Mouse (Mus musculus) right cerebral cortex, adult 18-20 months (tissue): Measurements from ENCODE around the gene Zfp28.
"Not testable (repeated sequence)": the region's sequence is repeated elsewhere in the genome, so short reads cannot be mapped to it uniquely, and the experiment has no call there.

Source experiments
- DNase-seq: peaks from one replicate; pipeline ENCODE4 v3.0.0; 2022; ENCODE audit warnings: mixed read lengths

The Zfp28 gene

DNA sequence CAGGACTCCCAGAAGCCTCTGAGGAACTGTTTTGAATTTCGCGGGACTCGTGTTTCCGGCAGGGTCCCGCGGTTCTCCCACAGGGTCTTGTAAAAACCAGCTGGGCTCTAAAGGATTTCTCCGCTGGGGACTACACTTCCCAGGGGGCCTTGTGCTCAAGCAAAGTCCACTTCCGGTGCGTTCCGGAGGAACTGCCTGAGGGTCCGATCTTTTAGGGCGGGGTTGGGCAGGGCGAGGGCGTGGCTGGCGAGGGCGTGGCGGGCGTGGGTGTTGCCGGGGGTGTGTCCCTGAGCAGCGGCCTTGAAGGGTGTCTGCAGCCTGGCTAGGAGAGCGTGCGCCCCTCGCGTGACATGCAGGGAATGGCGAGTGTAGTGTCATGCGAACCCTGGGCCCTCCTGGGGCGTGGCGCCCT lies at the start of gene Zfp28:
Gene Zfp28, plus strand, starts transcription at position 252 of the 412 bp plus-strand sequence.
- DNase-seq, result peak; percentile 91

DNA sequence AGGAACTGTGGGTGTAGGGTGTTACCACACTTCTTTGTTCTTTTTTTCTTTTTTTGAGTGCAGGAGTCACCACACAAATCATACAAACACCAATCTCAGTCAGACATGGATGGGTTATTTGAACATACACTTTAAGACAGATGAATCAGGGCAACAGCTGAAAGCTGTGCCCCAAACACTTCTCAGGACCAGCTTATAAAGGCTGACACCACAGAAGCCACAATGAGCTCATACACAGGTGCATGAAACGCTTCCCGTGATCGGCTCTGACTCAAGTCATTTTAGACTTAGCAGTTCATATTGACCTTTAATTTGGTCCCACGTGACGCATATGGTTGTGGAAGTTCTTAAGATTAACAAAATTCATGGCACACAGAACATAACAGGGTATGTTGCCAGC lies 43.2 kb upstream of the Zfp28 start:
- DNase-seq, result no peak

DNA sequence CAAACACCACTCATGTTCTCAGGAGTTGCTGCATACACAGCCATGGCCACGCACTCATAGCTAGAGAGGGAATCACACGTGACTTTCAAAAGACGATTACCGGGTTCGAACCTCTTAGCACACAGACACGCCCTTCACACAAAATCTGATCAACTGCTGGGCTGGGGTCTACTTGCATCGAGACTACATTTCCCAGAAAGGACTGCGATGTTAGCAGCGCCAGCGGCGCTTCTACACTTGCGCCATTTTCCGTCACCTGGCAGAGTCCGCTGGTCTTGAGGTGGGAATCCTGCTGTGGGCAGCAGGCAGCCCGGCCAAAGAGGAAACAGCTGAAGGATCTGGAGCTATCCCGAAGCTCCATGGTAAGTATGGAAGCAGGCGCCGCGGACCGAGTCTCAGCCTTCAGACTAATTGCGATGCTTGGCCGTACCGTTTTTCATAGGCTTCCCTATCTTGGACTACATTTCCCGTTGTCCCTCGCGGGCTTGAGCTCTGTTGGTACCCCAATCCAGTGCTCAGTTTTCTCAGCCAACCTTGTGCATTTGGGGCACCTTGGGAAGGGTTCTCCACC lies 39.5 kb upstream of the Zfp28 start, which contains the start of gene Gm3854:
Gene Gm3854, plus strand, starts transcription at position 259 of the 571 bp plus-strand sequence.
- DNase-seq, result peak; percentile 86

DNA sequence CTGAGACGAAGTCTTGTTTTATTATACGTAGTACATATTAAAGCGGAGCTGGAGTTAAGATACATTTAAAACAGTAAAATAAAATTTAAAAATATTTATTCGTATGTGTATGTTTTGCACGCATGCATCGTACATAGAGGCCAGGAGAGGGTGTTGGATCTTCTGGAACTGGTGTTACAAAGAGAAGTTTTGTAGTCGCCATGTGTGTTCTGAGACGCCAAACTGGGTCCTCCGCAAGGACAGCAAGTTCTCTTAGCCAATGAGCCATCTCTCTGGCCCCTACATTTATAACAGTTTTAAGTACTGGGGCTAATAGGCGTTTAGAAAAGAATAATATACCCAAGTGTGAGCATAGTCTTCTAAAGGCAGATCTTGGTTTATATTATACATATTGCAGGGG lies 39.0 kb upstream of the Zfp28 start:
- DNase-seq, result no peak

DNA sequence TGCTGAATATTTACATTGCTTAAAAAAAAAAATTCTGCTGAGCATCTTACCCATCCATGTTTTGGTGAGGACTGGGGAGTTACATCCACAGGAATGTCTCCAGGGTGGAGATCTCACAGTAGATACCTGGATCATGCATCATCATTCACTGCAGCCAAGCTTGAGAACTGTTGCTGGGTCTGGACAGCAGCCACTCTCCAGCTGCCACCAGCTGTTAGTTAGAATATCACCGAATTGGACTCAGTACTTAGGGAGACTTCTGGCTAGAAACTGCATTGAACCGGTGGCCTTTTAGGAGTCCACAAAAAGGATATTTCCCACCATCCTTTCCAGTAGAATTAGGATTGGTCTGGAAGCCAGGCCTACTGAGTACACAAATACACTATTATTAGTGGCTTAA lies 25.0 kb upstream of the Zfp28 start:
- no peak for DNase-seq

DNA sequence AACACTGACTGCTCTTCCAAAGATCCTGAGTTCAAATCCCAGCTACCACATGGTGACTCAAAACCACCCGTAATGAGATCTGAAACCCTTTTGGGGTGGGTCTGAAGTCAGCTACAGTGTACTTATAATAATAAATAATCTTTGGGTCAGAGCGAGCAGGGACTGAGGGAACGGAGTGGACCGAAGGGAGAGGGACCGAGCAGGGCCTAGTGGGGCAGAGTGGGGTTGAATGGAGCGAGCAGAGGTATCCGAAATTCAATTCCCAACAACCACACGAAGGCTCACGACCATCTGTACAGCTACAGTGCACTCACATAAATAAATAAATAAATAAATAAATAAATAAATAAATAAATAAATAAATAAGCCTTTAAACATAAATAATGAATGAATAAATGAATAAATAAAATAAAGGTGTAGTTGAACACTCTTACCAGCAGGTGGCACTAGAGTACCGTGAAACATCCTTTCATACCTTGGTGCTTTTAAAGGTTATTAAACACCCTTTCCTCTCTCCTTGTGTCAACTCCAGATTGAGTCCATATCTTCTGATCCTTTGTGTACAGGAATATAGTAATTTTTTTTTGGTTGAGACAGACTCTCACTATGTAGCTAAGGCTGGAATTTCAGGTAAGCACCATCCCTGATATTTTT lies 24.0 kb upstream of the Zfp28 start:
- DNase-seq, result no peak

DNA sequence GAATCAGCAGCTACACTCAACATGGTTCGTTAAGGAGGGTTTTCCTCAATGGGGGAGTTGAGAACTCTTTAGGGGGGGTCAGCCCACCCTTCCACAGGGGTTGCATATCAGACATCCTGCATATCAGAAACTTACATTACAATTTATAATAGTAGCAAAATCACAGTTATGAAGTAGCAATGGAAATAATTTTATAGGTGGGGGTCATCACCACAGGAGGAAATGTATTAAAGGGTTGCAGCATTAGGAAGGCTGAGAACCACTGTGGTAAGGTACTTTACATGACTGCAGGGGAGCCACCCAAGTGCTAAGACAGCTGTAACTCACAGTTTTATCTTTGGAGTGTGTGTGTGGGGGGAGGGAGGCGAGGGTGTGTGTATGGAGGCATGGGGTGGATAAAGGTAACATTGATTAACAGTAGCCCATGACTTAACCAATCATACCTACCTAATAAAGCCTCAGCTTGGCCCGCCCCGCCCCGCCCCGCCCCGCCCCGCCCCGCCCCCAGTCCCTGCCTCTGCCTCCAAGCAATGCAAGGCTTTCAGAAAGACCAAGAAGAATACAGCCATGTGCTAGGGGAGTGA lies 22.5 kb upstream of the Zfp28 start:
- DNase-seq, result no peak

DNA sequence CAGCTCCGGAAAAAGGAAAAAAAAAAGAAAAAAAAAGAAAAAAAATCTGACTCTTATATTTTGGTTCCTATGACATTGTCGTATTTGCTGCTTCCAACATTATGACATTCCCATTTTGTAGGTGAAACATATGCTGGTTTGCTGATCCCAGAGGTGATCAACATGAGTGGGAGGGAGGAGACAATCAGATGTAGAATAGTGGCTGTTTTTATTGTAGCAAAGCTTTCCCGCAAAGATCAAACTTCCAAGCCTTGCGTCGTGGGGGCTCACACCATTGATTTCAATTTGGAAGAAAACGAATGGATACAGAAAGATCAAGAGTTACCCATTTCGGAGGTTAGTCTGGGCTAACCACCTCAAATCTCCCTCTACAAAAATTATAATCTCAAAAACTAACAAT lies 21.3 kb upstream of the Zfp28 start:
- no peak for DNase-seq

DNA sequence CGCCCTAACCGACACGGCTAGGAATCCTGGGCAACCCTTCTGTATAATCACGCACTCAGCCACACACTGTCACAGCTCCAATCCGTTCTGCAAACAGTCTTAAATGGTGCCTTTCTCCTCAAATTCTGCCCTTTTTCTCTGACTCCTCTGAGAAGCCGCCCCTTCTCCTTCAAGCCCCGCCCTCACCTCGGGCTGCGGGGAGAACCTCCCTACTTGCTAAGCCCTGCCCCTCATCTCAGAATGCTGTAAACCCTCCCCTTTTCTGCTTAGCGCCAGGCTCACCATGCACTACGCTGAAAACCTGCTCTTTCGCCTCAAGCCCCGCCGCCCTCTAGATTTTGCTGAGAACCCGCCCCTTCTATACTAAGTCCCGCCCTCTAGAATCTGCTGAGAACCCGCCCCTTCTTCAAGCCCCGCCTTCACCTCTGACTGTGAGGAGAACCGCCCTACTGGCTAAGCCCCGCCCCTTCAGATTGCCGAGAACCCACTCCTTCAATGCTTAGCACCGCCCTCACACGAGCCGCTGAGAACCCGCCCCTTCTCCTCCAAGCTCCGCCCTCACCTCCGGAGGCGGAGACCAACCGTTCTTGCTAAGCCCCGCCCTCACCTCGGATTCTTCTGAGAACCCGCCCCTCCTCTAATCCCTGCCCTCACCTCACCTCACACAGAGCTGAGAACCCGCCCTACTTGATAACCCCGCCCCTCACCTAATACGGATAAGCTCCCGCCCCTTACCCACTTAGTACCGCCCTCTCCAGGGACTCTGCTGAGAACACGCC lies 20.6 kb upstream of the Zfp28 start:
- DNase-seq, result peak; percentile 99

DNA sequence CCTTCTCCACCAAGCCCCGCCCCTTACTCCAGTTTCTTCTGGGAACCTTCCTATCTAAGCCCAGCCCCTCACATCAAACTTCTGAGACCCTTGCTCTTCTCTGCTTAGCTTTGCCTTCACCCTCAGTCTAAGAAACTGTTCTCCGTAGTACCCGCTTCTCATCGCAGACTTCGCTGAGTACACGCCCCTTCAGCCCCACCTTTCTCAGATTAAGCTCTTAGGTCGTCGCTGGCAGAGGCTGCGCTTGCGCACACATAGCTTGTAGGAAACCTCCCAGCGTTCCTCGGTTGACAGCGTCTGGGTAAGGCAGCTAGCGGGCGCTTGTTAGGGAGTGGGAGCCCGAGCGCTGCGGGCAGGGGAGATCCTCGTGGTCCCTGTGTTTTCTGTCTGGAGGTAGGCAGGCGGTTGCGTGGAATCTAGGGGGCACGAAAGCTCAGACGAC lies 20.0 kb upstream of the Zfp28 start, which contains the start of gene Zfp78:
Gene Zfp78, plus strand, starts transcription at position 234 of the 442 bp plus-strand sequence.
- DNase-seq, result peak; percentile 89

DNA sequence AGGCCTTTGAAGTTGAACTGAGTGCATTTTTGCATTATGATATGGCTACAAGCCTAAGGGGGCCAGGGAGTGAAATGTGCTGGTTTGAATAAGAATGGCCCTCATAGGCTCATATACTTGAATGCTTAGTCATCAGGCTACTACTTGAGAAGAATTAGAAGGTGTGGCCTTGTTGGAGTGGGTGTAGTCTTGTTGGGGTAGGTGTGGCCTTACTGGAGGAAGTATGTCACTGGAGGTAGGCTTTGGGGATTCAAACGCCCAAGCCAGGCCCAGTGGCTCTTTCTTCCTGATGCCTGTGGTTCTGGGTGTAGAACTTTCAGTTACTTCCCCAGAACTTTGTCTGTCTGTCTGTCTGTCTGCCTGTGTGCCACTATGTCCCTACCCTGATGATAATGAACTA lies 18.3 kb upstream of the Zfp28 start:
- no peak for DNase-seq

DNA sequence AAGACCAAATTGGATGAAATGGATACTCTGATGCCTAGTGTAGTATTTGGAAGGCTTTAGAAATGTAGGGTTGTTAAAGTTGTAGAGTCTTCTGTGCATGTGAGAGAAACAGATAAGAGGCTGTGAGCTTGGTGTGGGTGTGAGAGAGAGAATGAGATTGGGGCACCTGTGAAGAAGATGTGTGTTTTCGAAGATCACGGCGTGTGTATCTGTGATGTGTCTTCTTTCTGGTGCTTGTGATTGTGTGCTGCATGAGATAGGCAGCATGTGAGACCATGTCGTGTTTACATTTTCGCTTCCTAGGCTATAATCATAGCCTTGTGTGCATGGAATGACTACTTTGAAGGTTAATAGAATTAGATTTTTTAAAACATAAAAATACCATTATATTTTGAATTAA lies 15.9 kb upstream of the Zfp28 start:
- no peak for DNase-seq

DNA sequence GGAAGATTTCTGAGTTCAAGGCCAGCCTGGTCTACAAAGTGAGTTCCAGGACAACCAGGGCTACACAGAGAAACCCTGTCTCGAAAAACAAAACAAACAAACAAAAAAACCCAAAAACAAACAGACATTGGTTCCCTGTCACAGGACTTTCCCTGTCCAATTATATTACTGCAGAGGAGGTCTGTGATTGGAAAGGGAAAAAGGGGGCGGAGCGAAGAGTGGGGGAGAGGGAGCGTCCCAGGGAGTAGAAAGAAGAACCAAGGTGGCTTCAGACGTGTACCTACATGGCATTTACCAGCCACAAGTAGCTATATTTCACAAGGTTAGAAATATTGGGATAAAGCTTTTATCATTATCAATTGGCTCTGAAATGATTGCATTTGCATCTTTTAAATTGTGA lies 14.9 kb upstream of the Zfp28 start:
- DNase-seq, result not testable (repeated sequence)

DNA sequence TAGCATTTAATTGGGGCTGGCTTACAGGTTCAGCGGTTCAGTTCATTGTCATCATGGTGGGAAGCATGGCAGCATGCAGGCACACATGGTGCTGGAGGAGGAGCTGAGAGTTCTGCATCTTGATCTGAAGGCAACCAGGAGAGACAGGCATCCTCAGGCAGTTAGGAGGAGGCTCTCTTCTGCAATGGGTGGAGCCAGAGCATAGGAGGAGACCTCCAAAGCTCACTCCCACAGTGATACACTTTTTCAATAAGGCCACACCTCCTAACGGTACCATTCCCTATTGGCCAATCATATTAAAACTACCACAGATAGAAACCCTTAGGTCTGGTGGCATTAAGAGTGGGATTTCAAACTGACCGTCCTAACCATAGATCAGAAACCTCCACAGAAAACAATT lies 13.6 kb upstream of the Zfp28 start:
- DNase-seq, result no peak

DNA sequence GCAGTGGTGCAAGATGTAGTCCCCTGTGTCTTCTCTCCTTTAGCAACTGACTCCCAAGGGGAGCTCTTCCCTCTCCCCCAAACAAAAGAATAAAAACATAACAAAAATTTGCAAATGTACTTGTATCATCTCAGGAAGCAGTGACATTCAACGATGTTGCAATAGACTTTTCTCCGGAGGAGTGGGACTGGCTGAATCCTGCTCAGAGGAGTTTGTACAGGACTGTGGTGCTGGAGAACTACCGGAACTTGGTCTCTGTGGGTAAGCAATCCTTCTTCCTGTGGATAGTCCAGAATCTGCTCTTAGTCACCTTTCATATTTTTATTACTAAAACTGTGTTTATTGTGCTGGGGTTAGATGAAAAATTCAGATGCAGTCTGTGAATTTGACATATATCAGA lies 10.1 kb upstream of the Zfp28 start:
- DNase-seq, result no peak

DNA sequence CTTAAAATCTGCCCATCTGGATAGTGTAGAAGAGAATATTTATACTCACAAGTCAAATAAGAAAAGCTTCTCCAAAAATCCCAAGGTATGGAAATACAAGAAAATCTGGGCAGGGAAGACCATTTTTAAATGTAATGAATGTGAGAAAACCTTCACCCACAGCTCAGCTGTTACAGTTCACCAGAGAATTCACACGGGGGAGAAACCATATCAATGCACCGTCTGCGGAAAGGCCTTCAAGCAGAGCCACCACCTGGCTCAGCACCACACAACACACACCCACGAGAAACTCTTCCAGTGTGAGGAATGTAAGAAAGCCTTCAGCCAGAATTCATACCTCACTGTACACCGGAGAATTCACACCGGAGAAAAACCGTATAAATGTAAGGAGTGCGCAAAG lies 4.7 kb upstream of the Zfp28 start:
- DNase-seq, result peak; percentile 78

DNA sequence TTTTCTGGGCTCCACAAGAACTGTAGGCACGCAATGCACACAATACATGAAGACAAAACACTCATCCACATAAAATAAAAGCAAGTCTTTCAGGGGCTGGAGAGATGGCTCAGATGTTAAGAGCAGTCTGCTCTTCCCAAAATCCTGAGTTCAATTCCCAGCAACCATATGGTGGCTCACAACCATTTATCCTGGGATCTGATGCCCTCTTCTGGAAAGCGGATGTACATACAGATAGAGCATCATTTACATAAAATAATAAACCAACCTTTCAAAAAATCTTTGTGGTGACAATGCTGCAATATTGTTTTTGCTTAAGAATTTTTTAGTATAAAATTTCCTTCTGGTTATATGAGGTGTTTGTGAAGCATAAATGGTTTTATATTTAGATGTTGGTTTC lies 1.7 kb upstream of the Zfp28 start:
- no peak for DNase-seq

DNA sequence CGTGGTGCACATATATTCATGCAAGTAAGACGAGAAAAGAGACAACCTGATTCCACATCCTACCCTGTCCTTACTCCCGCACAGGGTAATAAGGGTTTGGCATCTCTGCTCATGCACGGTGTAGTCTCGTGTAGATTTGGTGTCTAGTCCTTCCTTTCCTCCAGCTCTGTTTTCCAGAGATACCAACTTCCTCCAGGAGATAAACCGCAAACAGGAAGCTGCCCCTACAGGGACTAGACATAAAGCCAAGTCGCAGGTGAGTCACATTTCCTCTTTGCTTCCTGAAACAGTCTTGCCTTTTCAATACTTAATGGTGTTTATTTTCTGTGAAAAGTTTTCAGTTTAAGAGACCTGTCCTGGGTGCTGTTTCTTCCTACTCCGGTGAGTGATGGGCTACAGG lies 916 bp downstream of the Zfp28 start:
- DNase-seq, result no peak

DNA sequence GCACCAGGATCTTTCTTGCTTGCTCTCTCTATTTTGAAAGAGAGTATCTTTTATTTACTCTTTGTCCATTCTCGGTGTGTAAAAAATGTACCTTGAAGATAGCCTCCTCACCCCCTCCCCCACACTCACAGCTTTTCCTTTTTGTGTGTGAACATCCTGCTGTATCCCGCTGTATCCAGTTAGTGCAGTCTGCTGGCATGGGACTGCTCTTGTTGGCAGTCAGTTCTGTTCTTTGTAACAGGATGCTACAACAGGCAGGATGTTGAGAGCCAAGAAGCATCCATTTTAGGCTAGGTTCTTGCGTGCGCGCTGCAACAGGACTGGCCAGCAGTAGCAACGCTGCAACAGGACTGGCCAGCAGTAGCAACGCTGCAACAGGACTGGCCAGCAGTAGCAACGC lies 3.9 kb downstream of the Zfp28 start:
- DNase-seq, result peak; percentile 12

DNA sequence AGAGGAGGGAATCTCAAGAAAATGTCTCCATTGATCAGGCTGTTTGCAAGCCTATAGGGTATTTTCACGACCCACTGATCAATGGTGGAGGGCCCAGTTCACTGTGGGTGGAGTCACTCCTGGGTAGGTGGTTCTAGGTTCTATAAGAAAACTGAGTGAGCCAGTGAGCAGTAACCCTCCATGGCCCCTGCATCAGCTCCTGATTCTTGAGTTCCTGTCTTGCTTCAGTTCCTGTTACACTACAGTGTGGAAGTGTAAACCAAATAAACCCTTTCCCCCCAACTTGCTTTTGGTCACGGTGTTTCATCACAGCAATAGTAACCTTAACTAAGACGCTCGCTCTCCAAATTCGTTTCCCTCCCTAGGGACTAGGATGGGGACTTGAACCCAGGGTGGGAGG lies 5.9 kb downstream of the Zfp28 start:
- no peak for DNase-seq

DNA sequence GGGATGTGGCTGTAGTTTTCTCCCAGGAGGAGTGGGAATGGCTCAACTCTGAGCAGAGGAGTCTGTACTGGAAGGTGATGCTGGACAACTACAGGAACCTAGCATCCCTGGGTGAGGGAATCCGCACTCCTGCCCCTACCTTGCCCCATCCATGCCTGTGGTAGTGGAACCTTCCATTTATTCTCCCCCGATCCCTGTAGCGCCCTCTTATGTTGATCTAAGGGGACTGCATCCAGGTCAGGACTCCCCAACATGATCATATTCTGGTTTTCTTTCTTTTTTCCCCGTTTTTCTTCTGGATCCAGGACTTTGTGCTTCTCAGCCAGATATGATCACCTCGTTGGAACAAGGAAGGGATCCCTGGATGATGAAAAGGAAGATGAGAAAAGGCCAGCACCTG lies 6.4 kb downstream of the Zfp28 start:
- no peak for DNase-seq

DNA sequence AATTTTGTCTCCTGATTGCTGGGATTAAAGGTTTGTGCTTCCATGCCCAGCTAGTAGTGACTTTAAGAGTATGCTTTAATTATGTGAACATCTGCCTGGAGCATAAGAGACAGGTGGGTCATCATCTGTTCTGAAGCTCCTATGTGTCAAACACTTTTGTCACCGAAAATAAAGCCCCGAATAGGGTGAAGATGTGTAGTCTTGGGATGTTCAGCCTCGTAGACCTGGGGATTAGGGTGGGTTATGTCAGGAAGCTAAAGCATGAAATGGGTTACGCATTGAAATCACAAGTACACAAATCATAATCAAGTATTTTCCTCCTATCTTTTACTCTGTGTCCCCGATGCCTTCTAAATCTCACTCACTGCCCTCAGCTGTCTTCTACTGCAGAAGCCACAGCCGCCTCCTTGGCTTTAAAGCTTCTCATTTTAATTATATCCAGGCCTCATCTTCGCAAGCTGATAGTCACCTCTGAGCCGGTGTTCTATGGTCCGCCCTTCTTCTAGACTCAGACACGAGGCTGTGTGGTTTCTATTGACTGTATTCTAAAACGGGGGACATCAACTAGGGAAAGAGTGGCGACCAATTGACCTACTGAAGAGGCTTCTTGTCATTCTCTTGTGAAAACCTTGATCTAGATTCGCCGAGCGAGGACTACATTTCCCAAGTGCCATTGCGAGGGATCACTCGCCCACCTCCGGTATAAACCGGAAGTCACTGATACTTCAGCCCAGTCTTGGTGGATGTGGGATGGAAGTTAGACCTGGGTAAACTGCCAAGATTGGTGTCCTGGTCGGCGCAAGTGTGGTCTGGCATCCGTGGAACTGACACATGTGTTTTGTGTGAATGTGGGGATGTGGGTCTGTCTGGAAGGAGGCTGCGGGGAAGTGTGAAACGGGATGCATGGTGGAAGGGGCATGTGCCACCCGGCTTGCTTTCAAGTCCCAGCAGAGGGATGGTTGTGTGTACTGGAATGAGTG lies 15.2 kb downstream of the Zfp28 start, which contains the start of gene Smim17:
Gene Smim17, plus strand, starts transcription at position 720 of the 980 bp plus-strand sequence.
- DNase-seq, result peak; percentile 80
